Mouse (Mus musculus): ENCODE measurements at regions not wholly inside any gene's neighbourhood (a gene's known extent, or its start where the extent isn't known, plus 50 kb on each side); places are given as distances from the start of the nearest gene placed in this dataset.

GRCm38 (mm10) chr8:118056781-118057180 is 226.8 kb upstream of the Cdh13 start:
- TF ChIP-seq EP300 (IDR thresholded peaks at IDR 0.05; ENCODE audit: low read depth) (no peak), CTCF (IDR thresholded peaks at IDR 0.05; ENCODE audit: low read depth) (no peak)
